Comparison of ENCODE assay signal across 8 mouse cellular contexts in genomic region chr19:32322429-32323035, GRCm38 (mm10).
DNase-seq lines count a peak whose midpoint lies in the region; ATAC-seq and TF ChIP-seq lines count a peak whose summit lies in the region.

No protein-coding gene starts in this region.

- no peak overlapping the region for H3K4me3 ChIP-seq in embryonic fibroblast, embryonic 13.5 days (ENCODE audit: insufficient read depth, low read length)
- H3K4me3 ChIP-seq in heart, postnatal 0 days (ENCODE audit: low read depth, low read length) = no peak overlapping the region
- no peak overlapping the region for H3K4me3 ChIP-seq in layer of hippocampus, adult 2 months

- H3K27ac ChIP-seq in embryonic fibroblast, embryonic 13.5 days (ENCODE audit: insufficient read depth, low read length) = peak overlapping the region; percentile 86
- peak overlapping the region; percentile 81 for H3K27ac ChIP-seq in heart, postnatal 0 days (ENCODE audit: low read depth)
- H3K27ac ChIP-seq in layer of hippocampus, adult 2 months = peak overlapping the region; percentile 3; the same call in 1 of the 2 replicates

- H3K4me2 ChIP-seq in heart, postnatal 0 days (ENCODE audit: low read depth, low read length) = peak overlapping the region; percentile 28; the same call in 1 of the 2 replicates

- peak; percentile 86 for ATAC-seq in heart, postnatal 0 days (ENCODE audit: insufficient read depth, low read depth)
- no peak for ATAC-seq in erythroblast, adult 5-6 weeks (replicated peaks; ENCODE audit: low FRiP score, poor library complexity, severe bottlenecking)

- H3K4me1 ChIP-seq in embryonic fibroblast, embryonic 13.5 days (ENCODE audit: control insufficient read depth, insufficient read depth, low read length) = peaks cover 22% of the 10 kb centered on the region
- H3K4me1 ChIP-seq in heart, postnatal 0 days (ENCODE audit: control insufficient read depth, insufficient read depth) = peaks cover 50% of the 10 kb centered on the region

- DNase-seq in urinary bladder, postnatal 14 days (ENCODE audit: low spot score) = peak; percentile 40
- no peak for DNase-seq in urinary bladder, postnatal 10 days (ENCODE audit: low spot score)
- DNase-seq in heart, postnatal 0 days (ENCODE audit: low spot score) = peak; percentile 75
- DNase-seq in layer of hippocampus, adult 2 months (ENCODE audit: low spot score in 2 of 2) = peak; percentile 42 to 65
- peak; percentile 63 for DNase-seq in lung, postnatal 10 days
- DNase-seq in MN1 (ENCODE audit: low spot score) = no peak

- no peak overlapping the region for H3K9ac ChIP-seq in heart, postnatal 0 days (replicated peaks; ENCODE audit: low read depth, low read length)

- 27% methylated on average over 3 of the region's 3 CpGs for WGBS in heart, postnatal 0 days

- H3K36me3 ChIP-seq in heart, postnatal 0 days (replicated peaks; ENCODE audit: control insufficient read depth, insufficient read depth, low read length) = no peaks in the 10 kb centered on the region

- TF ChIP-seq CTCF in embryonic fibroblast, embryonic 13.5 days (IDR thresholded peaks at IDR 0.05; ENCODE audit: borderline replicate concordance, insufficient read depth, low read length) = peak; percentile 50; the same call in 1 of the 2 replicates
- TF ChIP-seq CTCF in heart, postnatal 0 days (IDR thresholded peaks at IDR 0.05; ENCODE audit: low read depth) = peak; percentile 49
- peak; percentile 55 for TF ChIP-seq CTCF in layer of hippocampus, adult 2 months (conservative IDR thresholded peaks at IDR 0.05)

- TF ChIP-seq EP300 in heart, postnatal 0 days (IDR thresholded peaks at IDR 0.05; ENCODE audit: low read depth) = no peak

- no peaks in the 10 kb centered on the region for H3K9me3 ChIP-seq in heart, postnatal 0 days (replicated peaks; ENCODE audit: control insufficient read depth, low read length)

- TF ChIP-seq POLR2A in embryonic fibroblast, embryonic 13.5 days (IDR thresholded peaks at IDR 0.05; ENCODE audit: low read depth, low read length) = no peak

- no peaks in the 10 kb centered on the region for H3K27me3 ChIP-seq in heart, postnatal 0 days (ENCODE audit: control insufficient read depth, insufficient read depth, low read length)

Comparison
In these comparisons a context has a peak if more than half of its experiments do, and no peak if none do; other contexts are left out.
1. DNase-seq: peak in urinary bladder, postnatal 14 days (single experiment), heart, postnatal 0 days (single experiment), layer of hippocampus, adult 2 months (2 of 2) and lung, postnatal 10 days (single experiment); none in urinary bladder, postnatal 10 days (single experiment) and MN1 (single experiment).
2. H3K27ac ChIP-seq: peak in every context shown above with its lines; median percentile 86 in embryonic fibroblast, embryonic 13.5 days; 81 in heart, postnatal 0 days; 3 in layer of hippocampus, adult 2 months.
3. Peak in every context shown above with its lines, with median percentiles within 50 percentile points of each other: CTCF ChIP-seq.